Mouse (Mus musculus): ENCODE results near the gene Coq7.

GRCm38 (mm10) chr7:118572039-118572438 is 38.9 kb upstream of the Coq7 start:
- TF ChIP-seq CTCF (IDR thresholded peaks at IDR 0.05; ENCODE audit: low read depth) (no peak), EP300 (IDR thresholded peaks at IDR 0.05; ENCODE audit: low read depth) (no peak)

All from liver, embryonic 14.5 days (tissue).